Mouse (Mus musculus) brown adipose tissue, adult 24 weeks (tissue): ENCODE measurements around the gene Rbks. TPM values are rescaled to one million over a fixed set of nuclear protein-coding genes. Genes with fewer than 3 reads are reported as not detected.
"Not testable (repeated sequence)": the region's sequence is repeated elsewhere in the genome, so short reads cannot be mapped to it uniquely, and the experiment has no call there.

Experiments
- H3K27ac ChIP-seq: fragments of 200-500 bp; replicated peaks from 2 replicates; pipeline ENCODE4 v1.5.1; 2012; ENCODE audit warnings: low read depth, mild to moderate bottlenecking, low read length
- H3K4me1 ChIP-seq: fragments of 200-500 bp; 2 replicates; pipeline ENCODE4 v1.6.1; 2012; ENCODE audit warnings: low read length, mixed read lengths; ENCODE audit not compliant: control insufficient read depth, insufficient read depth, insufficient read length
- H3K4me3 ChIP-seq: fragments of 200-500 bp; 2 replicates; pipeline ENCODE4 v1.5.1; 2012; ENCODE audit warnings: low read depth, mild to moderate bottlenecking, low read length, moderate library complexity; ENCODE audit not compliant: insufficient read depth
- polyA plus RNA-seq: library from polyadenylated mRNA; stranded (reverse); fragments of >200 nt; gene quantifications from 2 replicates; pipeline ENCODE4 v1.2.4, GENCODE M21; 2012; ENCODE audit not compliant: missing spikeins, insufficient read depth, insufficient read length

Rbks gene
- polyA plus RNA-seq, 1 experiment = 5.5 TPM

DNA sequence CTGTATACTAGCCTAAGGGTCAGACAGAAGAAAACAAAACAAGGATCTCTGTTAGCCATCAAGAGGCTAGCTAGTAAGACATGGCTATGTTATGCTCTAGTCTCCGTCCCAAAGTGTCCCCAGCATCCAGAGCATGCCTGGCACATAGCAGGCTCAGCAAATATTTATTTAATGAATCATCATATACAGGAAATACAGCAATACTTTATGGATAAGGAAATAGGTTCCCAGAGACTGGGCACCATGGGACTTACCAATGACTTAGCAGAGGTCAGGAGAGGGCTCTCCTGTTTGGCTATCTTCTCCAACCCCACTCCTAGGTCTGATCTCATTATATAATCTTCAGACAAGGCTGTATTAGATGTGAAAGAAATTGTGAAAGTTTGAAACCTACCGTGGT lies 50.1 kb downstream of the Rbks start:
- no peak overlapping the region for H3K4me3 ChIP-seq
- H3K4me1 ChIP-seq = no peaks in the 10 kb centered on the region
- H3K27ac ChIP-seq = no peak overlapping the region

- no peaks in the 10 kb centered on the region for H3K4me1 ChIP-seq
- no peak overlapping the region for H3K27ac ChIP-seq
- H3K4me3 ChIP-seq = no peak overlapping the region
Observed at GRCm38 (mm10) chr5:31646574-31646973, 50.9 kb downstream of the Rbks start.

GRCm38 (mm10) chr5:31645798-31646197 lies 51.6 kb downstream of the Rbks start:
- H3K4me1 ChIP-seq = no peaks in the 10 kb centered on the region
- H3K27ac ChIP-seq = no peak overlapping the region
- no peak overlapping the region for H3K4me3 ChIP-seq

- no peak overlapping the region for H3K4me3 ChIP-seq
- no peaks in the 10 kb centered on the region for H3K4me1 ChIP-seq
- H3K27ac ChIP-seq = no peak overlapping the region
Observed at GRCm38 (mm10) chr5:31644847-31645246, 52.6 kb downstream of the Rbks start.

GRCm38 (mm10) chr5:31644272-31644671 lies 53.2 kb downstream of the Rbks start:
- no peaks in the 10 kb centered on the region for H3K4me1 ChIP-seq
- no peak overlapping the region for H3K27ac ChIP-seq

DNA sequence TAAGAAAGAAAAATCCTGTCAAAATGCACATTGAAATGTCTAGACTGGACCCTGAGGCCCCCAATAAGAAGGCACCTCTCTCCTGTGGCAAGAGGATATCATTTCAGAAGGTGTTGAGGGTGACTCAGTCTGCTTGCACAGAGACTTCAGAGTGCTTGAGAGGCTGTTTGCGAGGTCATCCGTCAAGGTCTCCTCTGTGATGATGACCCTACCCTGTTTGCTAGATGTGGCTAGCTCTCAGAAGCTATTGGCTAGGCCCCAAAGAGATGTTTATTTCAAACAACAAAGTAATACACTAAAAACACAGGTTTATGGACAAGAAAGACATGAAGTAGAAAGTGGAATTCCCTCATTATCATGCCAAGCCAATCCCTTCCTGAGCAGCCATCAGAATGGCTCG lies 55.1 kb downstream of the Rbks start:
- Histone ChIP-seq H3K4me1 (no peaks in the 10 kb centered on the region), H3K4me3 (no peak overlapping the region), H3K27ac (no peak overlapping the region)

More at GRCm38 (mm10) chr5:31644272-31644671, 53.2 kb downstream of the Rbks start:
- H3K4me3 ChIP-seq = no peak overlapping the region

DNA sequence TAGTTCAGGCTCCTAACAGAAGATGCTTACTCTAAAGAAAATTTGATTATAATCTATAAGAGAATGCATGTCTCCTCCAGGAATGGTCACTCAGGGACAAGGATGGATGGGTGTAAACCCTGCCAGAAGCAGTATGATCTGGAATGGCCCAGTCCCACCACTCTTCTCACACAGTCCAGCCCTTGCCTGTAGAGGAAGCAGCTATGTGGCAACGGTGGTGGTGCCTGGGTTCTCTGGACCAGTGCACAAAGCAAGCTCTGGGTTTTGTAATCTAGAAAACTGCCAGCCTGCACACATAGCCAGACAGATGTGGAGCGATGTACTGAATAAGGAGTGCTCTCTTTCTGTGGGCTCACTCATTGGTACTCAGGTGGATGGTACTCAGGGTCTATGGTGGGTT lies 56.9 kb downstream of the Rbks start:
- Histone ChIP-seq H3K4me1 (no peaks in the 10 kb centered on the region), H3K4me3 (no peak overlapping the region), H3K27ac (no peak overlapping the region)

DNA sequence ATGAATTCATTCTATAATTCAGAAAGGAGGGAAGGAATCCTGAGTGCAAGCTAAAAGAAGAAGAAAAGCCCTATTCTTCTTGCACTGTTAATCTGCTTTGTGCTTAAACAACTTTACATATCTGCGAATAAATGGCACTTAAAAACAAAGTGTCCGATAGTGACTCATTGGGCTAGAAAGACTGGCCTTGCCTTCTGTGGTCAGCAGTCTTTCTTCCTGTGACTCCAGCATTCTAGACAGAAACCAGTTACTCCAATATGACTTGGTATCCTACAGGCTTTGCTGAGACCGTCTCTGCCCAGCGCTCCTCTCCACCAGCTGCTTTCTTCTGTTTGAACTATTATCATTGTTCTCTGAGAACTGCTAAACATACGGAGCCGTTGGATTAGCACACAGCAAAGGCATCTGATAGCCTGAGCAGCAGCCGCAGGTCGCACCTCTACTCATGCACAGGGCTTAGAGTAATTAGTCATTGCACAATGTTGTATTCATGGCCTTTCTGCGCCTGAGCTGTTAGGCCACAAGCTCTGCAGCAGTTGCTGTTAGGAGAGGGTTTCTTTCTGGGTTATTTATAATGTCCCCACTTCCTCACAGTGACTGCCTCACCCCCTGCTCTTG lies 60.7 kb downstream of the Rbks start:
- Histone ChIP-seq H3K4me1 (peaks cover 5% of the 10 kb centered on the region; the same call in 1 of the 2 replicates), H3K4me3 (no peak overlapping the region), H3K27ac (no peak overlapping the region)

DNA sequence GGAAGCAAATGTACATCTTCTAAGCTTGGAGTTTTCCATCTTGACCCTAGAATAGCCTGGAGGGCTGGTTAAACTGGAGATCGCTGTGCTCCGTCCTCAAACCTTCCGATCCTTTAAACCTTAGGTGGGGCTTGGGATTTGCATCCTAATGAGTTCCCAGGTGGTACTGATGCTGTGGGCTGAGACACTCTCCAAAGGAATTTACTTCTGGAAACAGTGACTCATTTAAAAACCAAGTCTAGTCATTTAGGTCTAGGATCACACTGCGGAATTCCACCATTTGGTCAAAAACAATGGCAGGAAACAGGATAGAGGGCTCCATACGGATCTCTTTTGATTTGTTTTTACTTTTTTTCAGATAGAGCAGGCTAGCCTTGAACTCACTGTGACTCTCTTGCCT lies 62.7 kb downstream of the Rbks start:
- H3K4me1 ChIP-seq = peaks cover 5% of the 10 kb centered on the region; the same call in 1 of the 2 replicates
- H3K4me3 ChIP-seq = no peak overlapping the region
- H3K27ac ChIP-seq = no peak overlapping the region

- Histone ChIP-seq H3K4me1 (peaks cover 5% of the 10 kb centered on the region; the same call in 1 of the 2 replicates), H3K27ac (no peak overlapping the region), H3K4me3 (no peak overlapping the region)
Observed at GRCm38 (mm10) chr5:31634161-31634560, 63.3 kb downstream of the Rbks start.

DNA sequence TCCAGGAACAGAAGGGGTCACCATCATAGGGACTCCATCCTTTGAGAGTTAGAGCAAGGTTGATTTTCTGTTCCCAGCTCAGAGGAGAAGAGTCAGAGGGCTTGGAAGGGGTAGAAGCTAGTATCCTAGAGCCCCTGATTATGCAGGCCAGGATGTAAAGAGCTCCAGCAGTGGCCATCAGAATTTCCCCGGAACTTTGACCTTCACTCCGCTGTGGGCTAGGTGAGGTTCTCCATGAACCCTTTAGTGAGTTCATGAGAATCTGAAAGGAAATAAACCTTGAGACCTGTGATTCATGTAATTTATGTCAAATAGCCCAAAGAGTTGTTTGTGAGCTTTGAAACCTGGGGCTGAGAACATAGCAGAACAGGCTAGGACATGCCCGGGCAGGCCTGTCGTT lies 66.3 kb downstream of the Rbks start:
- not testable (repeated sequence) for H3K27ac ChIP-seq, H3K4me3 ChIP-seq, H3K4me1 ChIP-seq

- Histone ChIP-seq H3K4me3 (no peak overlapping the region), H3K4me1 (peaks cover 8% of the 10 kb centered on the region; the same call in 1 of the 2 replicates), H3K27ac (no peak overlapping the region)
Observed at GRCm38 (mm10) chr5:31630064-31630463, 67.4 kb downstream of the Rbks start.

DNA sequence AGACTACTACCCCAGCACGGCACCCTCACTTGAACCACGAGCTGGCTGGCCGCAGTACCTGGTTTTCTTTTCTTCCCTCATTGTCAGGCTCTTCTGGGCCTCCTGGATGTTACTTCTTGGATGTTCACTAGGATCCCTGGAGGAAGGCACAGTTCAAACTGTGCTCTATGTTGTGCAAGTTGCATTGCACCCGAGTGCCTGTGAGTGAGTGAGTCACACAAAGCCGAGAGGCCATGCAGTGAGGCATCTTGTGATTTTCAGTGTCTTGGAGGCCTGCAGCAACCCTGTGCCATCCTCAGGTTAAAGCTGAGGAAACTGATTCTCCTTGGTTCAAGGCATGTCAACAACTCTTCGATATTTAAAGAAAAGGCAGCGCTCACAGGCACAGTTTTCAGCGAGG lies 68.9 kb downstream of the Rbks start:
- Histone ChIP-seq H3K4me1 (peaks cover 3% of the 10 kb centered on the region; the same call in 1 of the 2 replicates), H3K27ac (no peak overlapping the region), H3K4me3 (no peak overlapping the region)

GRCm38 (mm10) chr5:31627562-31628526 lies 69.6 kb downstream of the Rbks start:
- Histone ChIP-seq H3K4me3 (no peak overlapping the region), H3K27ac (no peak overlapping the region), H3K4me1 (peaks cover 3% of the 10 kb centered on the region; the same call in 1 of the 2 replicates)

GRCm38 (mm10) chr5:31627117-31627516 lies 70.3 kb downstream of the Rbks start:
- Histone ChIP-seq H3K27ac (no peak overlapping the region), H3K4me1 (peaks cover 3% of the 10 kb centered on the region; the same call in 1 of the 2 replicates), H3K4me3 (no peak overlapping the region)
